Mouse (Mus musculus) brown adipose tissue, adult 24 weeks (tissue): ENCODE data around the gene Ccser1. TPM values are rescaled to one million over a fixed set of nuclear protein-coding genes. Genes with fewer than 3 reads are reported as not detected.

ENCODE experiments used
- H3K27ac ChIP-seq: fragments of 200-500 bp; replicated peaks from 2 replicates; pipeline ENCODE4 v1.5.1; 2012; ENCODE audit warnings: low read depth, mild to moderate bottlenecking, low read length
- H3K4me1 ChIP-seq: fragments of 200-500 bp; 2 replicates; pipeline ENCODE4 v1.6.1; 2012; ENCODE audit warnings: low read length, mixed read lengths; ENCODE audit not compliant: control insufficient read depth, insufficient read depth, insufficient read length
- H3K4me3 ChIP-seq: fragments of 200-500 bp; 2 replicates; pipeline ENCODE4 v1.5.1; 2012; ENCODE audit warnings: low read depth, mild to moderate bottlenecking, low read length, moderate library complexity; ENCODE audit not compliant: insufficient read depth
- polyA plus RNA-seq: library from polyadenylated mRNA; stranded (reverse); fragments of >200 nt; gene quantifications from 2 replicates; pipeline ENCODE4 v1.2.4, GENCODE M21; 2012; ENCODE audit not compliant: missing spikeins, insufficient read depth, insufficient read length

Gene Ccser1
- polyA plus RNA-seq, 1 experiment: 2.3 TPM

GRCm38 (mm10) chr6:61522108-61522507, 342.0 kb downstream of the Ccser1 start:
- Histone ChIP-seq H3K27ac (no peak overlapping the region), H3K4me1 (no peaks in the 10 kb centered on the region), H3K4me3 (no peak overlapping the region)

- Histone ChIP-seq H3K27ac (no peak overlapping the region), H3K4me1 (no peaks in the 10 kb centered on the region), H3K4me3 (no peak overlapping the region)
Observed at GRCm38 (mm10) chr6:61523748-61524493, 343.8 kb downstream of the Ccser1 start.

- no peaks in the 10 kb centered on the region for H3K4me1 ChIP-seq
- H3K4me3 ChIP-seq: no peak overlapping the region
- no peak overlapping the region for H3K27ac ChIP-seq
Observed at GRCm38 (mm10) chr6:61540732-61541131, 360.6 kb downstream of the Ccser1 start.

GRCm38 (mm10) chr6:61543459-61544044, 363.4 kb downstream of the Ccser1 start:
- Histone ChIP-seq H3K4me1 (no peaks in the 10 kb centered on the region), H3K27ac (no peak overlapping the region), H3K4me3 (no peak overlapping the region)

- Histone ChIP-seq H3K27ac (no peak overlapping the region), H3K4me3 (no peak overlapping the region), H3K4me1 (no peaks in the 10 kb centered on the region)
Observed at GRCm38 (mm10) chr6:61567551-61567950, 387.4 kb downstream of the Ccser1 start.

GRCm38 (mm10) chr6:61567967-61568366, 387.8 kb downstream of the Ccser1 start:
- Histone ChIP-seq H3K27ac (no peak overlapping the region), H3K4me3 (no peak overlapping the region), H3K4me1 (no peaks in the 10 kb centered on the region)

GRCm38 (mm10) chr6:61581696-61582095, 401.6 kb downstream of the Ccser1 start:
- H3K27ac ChIP-seq: no peak overlapping the region
- H3K4me3 ChIP-seq: no peak overlapping the region
- H3K4me1 ChIP-seq: no peaks in the 10 kb centered on the region

GRCm38 (mm10) chr6:61588999-61589398, 408.9 kb downstream of the Ccser1 start:
- H3K27ac ChIP-seq: no peak overlapping the region
- no peak overlapping the region for H3K4me3 ChIP-seq
- no peaks in the 10 kb centered on the region for H3K4me1 ChIP-seq

- no peaks in the 10 kb centered on the region for H3K4me1 ChIP-seq
- H3K27ac ChIP-seq: no peak overlapping the region
- no peak overlapping the region for H3K4me3 ChIP-seq
Observed at GRCm38 (mm10) chr6:61601911-61602310, 421.8 kb downstream of the Ccser1 start.

- Histone ChIP-seq H3K4me3 (no peak overlapping the region), H3K4me1 (no peaks in the 10 kb centered on the region), H3K27ac (no peak overlapping the region)
Observed at GRCm38 (mm10) chr6:61614920-61615319, 434.8 kb downstream of the Ccser1 start.

GRCm38 (mm10) chr6:61621707-61622106, 441.6 kb downstream of the Ccser1 start:
- Histone ChIP-seq H3K4me3 (no peak overlapping the region), H3K27ac (no peak overlapping the region), H3K4me1 (no peaks in the 10 kb centered on the region)

- Histone ChIP-seq H3K4me1 (no peaks in the 10 kb centered on the region), H3K4me3 (no peak overlapping the region), H3K27ac (no peak overlapping the region)
Observed at GRCm38 (mm10) chr6:61661414-61661813, 481.3 kb downstream of the Ccser1 start.

GRCm38 (mm10) chr6:61664572-61664971, 484.4 kb downstream of the Ccser1 start:
- Histone ChIP-seq H3K27ac (no peak overlapping the region), H3K4me3 (no peak overlapping the region), H3K4me1 (no peaks in the 10 kb centered on the region)

GRCm38 (mm10) chr6:61687002-61687401, 506.9 kb downstream of the Ccser1 start:
- Histone ChIP-seq H3K4me1 (no peaks in the 10 kb centered on the region), H3K27ac (no peak overlapping the region), H3K4me3 (no peak overlapping the region)

GRCm38 (mm10) chr6:61703003-61703402, 522.9 kb downstream of the Ccser1 start:
- H3K4me1 ChIP-seq: no peaks in the 10 kb centered on the region
- H3K27ac ChIP-seq: no peak overlapping the region
- no peak overlapping the region for H3K4me3 ChIP-seq

- H3K4me3 ChIP-seq: no peak overlapping the region
- H3K27ac ChIP-seq: no peak overlapping the region
Observed at GRCm38 (mm10) chr6:61721220-61721619, 541.1 kb downstream of the Ccser1 start.

More at GRCm38 (mm10) chr6:61721220-61721619, 541.1 kb downstream of the Ccser1 start:
- no peaks in the 10 kb centered on the region for H3K4me1 ChIP-seq
